Mouse (Mus musculus): Measurements from ENCODE around the gene Pkdcc. TPM values are rescaled to one million over a fixed set of nuclear protein-coding genes. Genes with fewer than 3 reads are reported as not detected.
A peak's percentile ranks its signal among the peaks of the same experiment; 100 is the strongest.

The Pkdcc gene
- polyA plus RNA-seq, 1 experiment from 2014 or later: 9.1 TPM

DNA sequence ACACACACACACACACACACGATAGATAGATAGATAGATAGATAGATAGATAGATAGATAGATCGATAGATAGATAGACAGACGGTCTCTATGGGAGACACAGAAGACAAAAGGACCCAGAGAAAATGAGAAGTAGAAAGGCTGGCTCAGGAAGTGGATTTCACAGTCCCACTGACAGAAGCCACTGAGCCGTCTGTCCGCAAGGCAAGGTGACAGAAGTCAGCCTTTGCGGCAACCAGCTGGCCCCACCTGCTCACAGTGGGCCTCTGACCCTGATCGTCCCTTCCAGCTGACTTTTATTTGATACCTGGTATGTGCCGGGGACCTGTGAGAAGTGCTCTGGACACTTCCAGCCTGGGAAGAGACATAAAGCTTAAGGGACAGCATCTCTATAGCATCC, 57.5 kb downstream of the Pkdcc start:
- WGBS: 62% methylated on average over 8 of the region's 8 CpGs
- Histone ChIP-seq H3K27ac (peak overlapping the region; percentile 56; the same call in 1 of the 2 replicates), H3K9me3 (no peaks in the 10 kb centered on the region), H3K4me1 (replicated peaks) (peaks cover 44% of the 10 kb centered on the region), H3K36me3 (no peaks in the 10 kb centered on the region), H3K27me3 (ENCODE audit: insufficient read depth, poor library complexity, severe bottlenecking) (peaks cover 41% of the 10 kb centered on the region), H3K4me3 (no peak overlapping the region)
- DNase-seq (ENCODE audit: low spot score): no peak

DNA sequence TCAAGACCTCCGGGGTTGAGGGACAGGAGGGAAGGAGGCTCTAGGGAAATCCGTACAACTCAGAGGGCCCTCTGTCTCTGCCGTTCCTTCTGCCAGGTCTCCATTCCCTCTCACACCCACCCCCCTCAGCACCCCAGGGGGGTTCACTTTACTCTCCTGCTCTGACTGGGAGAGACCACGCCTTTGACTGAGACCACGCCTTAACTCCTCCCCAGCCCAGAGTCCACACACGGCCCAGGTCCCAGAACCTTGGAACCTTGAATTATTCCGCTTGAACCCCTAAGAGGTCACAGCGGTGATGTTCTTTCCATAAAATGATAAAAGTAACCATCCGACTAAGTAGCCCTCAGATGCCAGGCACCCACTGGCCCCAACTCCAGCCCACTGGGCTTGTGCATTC, 58.5 kb downstream of the Pkdcc start:
- no peaks in the 10 kb centered on the region for H3K9me3 ChIP-seq
- 16% methylated on average over 9 of the region's 9 CpGs for WGBS
- H3K4me1 ChIP-seq (replicated peaks): peaks cover 50% of the 10 kb centered on the region
- H3K4me3 ChIP-seq: peak overlapping the region; percentile 14; the same call in 1 of the 2 replicates
- peak overlapping the region; percentile 56; the same call in 1 of the 2 replicates for H3K27ac ChIP-seq
- H3K36me3 ChIP-seq: no peaks in the 10 kb centered on the region
- DNase-seq (ENCODE audit: low spot score): no peak
- peaks cover 41% of the 10 kb centered on the region for H3K27me3 ChIP-seq (ENCODE audit: insufficient read depth, poor library complexity, severe bottlenecking)

DNA sequence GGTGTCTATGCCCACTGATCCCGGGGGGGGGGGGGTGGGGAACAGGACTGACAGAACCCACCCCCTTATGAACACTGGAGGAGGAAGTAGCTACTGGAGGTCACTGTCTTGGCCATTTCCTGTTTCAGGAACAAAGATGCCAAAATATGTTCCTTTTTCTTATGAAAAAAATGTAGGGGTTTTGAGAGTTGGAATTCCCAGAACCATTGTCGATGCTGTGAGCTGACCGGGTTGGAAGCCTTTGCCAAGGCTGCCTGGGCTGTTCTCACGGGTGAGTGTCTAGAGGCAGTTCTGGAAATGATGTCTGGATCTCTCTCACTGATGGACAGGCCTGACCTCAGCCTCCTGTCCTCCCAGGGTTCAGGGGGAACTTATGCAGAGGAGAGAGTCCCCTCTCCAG, 59.0 kb downstream of the Pkdcc start:
- Histone ChIP-seq H3K27me3 (ENCODE audit: insufficient read depth, poor library complexity, severe bottlenecking) (peaks cover 41% of the 10 kb centered on the region), H3K27ac (0 out of 2 replicates have a peak overlapping the region, but pooled peaks have one; percentile 56), H3K4me1 (replicated peaks) (peaks cover 54% of the 10 kb centered on the region), H3K36me3 (no peaks in the 10 kb centered on the region), H3K4me3 (no peak overlapping the region), H3K9me3 (no peaks in the 10 kb centered on the region)
- no peak for DNase-seq (ENCODE audit: low spot score)
- WGBS: 55% methylated on average over 4 of the region's 4 CpGs

Other genes with a start within 250 kb of the Pkdcc start
- 37.6 and 43.6 TPM in 2 replicates for gene Eml4, start 135.6 kb downstream of the Pkdcc start, polyA plus RNA-seq (2016; fragmentation: Nextera tagmentation; extraction: Ambion mirVana)

Data from hindbrain, embryonic 10.5 days (tissue).